Mouse (Mus musculus): ENCODE measurements around the gene Ccdc81. TPM values are rescaled to one million over a fixed set of nuclear protein-coding genes. Genes with fewer than 3 reads are reported as not detected.

Gene Ccdc81
- total and polyA plus RNA-seq, 3 experiments: not detected

DNA sequence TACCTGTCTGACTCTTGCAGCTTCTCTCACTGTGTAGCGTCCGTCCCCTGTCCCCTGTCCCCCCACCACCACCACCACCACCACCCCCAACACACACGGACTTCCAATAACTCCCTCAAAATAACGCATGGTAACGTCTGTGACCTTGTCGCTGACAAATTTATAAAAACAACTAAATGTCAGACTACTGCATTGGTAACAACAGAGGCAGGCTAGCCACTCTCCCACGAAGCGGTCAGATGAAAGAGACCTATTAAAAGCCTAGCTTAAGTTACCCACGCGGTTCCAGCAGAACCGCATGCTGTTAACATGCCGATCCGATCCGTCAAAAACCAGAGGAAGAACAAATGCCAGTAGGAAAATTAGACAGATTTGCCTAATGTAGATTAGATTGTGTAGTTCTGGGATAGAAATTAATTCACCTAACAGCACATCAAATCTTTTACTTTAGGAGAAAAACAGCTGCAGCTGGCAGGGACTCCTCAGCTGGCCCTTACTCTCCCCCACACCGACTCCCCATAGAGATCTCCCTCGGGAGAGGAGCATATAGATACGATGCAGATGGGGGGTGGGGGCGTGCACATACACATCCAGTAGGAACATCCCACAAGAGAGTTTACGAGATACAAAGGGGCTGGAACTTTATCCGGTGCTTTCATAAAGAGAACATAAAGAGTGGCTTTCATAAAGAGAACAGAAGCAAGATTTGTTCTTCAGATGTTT, 5.6 kb upstream of the Ccdc81 start:
- no peak for DNase-seq (ENCODE audit: low spot score)
- H3K9me3 ChIP-seq (replicated peaks): no peaks in the 10 kb centered on the region
- H3K4me3 ChIP-seq (ENCODE audit: low read depth, low read length): no peak overlapping the region
- no peak for ATAC-seq (ENCODE audit: extremely low read depth, insufficient number of reproducible peaks, low FRiP score, poor library complexity, severe bottlenecking)
- TF ChIP-seq GATA1 (IDR thresholded peaks at IDR 0.05; ENCODE audit: borderline replicate concordance, low read length) (no peak), CTCF (IDR thresholded peaks at IDR 0.05; ENCODE audit: low read depth, low read length) (no peak), POLR2AphosphoS5 (IDR thresholded peaks at IDR 0.05; ENCODE audit: insufficient replicate concordance, low read depth, low read length) (no peak), TAL1 (conservative IDR thresholded peaks at IDR 0.05; ENCODE audit: low read depth, low read length) (no peak), GATA2 (IDR thresholded peaks at IDR 0.05; ENCODE audit: borderline replicate concordance, low read depth, low read length) (no peak)
- H3K4me1 ChIP-seq (ENCODE audit: insufficient read depth, low read depth, low read length): peaks cover 3% of the 10 kb centered on the region
- no peaks in the 10 kb centered on the region for H3K36me3 ChIP-seq (replicated peaks)
- H3K27me3 ChIP-seq (ENCODE audit: insufficient read depth, low read length): peaks cover 11% of the 10 kb centered on the region

DNA sequence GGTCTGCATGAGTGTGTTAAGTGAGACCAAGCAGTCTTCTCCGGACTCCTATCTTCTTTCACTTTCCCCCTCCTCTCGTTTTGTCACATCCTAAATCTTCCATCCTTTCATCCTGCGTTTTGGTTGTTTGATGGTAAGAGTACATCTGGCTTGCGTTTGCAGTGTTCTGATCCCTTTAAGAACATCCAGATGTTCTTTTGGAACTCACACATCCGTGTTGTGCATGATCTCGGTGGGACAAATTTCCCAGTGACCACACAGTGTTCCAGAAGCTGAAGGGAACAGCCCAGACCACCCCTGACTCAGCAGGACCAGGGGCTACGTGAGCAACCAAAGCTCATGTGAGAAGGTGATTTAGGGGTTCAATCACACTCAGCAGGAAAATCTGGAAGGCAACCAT, 5.0 kb upstream of the Ccdc81 start:
- Histone ChIP-seq H3K36me3 (replicated peaks) (no peaks in the 10 kb centered on the region), H3K9me3 (replicated peaks) (no peaks in the 10 kb centered on the region), H3K4me1 (ENCODE audit: insufficient read depth, low read depth, low read length) (peaks cover under 1% of the 10 kb centered on the region), H3K27me3 (ENCODE audit: insufficient read depth, low read length) (peaks cover 11% of the 10 kb centered on the region), H3K4me3 (ENCODE audit: low read depth, low read length) (no peak overlapping the region)
- DNase-seq (ENCODE audit: low spot score) (no peak), ATAC-seq (ENCODE audit: extremely low read depth, insufficient number of reproducible peaks, low FRiP score, poor library complexity, severe bottlenecking) (no peak)
- no peak for TF ChIP-seq GATA1 (IDR thresholded peaks at IDR 0.05; ENCODE audit: borderline replicate concordance, low read length)
- TF ChIP-seq CTCF (IDR thresholded peaks at IDR 0.05; ENCODE audit: low read depth, low read length): no peak
- TF ChIP-seq POLR2AphosphoS5 (IDR thresholded peaks at IDR 0.05; ENCODE audit: insufficient replicate concordance, low read depth, low read length): no peak
- no peak for TF ChIP-seq TAL1 (conservative IDR thresholded peaks at IDR 0.05; ENCODE audit: low read depth, low read length)
- TF ChIP-seq GATA2 (IDR thresholded peaks at IDR 0.05; ENCODE audit: borderline replicate concordance, low read depth, low read length): no peak

DNA sequence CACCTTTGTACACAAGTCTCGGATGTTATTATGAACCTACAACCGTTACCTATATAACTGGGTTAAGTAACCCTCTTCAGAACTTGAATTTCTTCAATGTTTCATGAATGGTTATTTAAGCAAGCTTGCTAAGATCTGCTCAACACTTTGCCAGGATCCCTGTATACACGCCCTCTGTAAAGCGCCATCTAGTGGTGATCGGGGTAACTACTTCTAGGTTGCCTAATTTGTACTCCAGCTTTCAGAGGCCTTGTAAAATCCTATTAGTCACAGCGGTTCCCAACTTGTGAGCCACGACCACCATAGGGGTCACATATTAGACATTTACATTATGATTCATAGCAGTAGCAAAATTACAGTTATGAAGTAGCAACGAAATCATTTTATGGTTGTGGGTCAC, 4.5 kb upstream of the Ccdc81 start:
- ATAC-seq (ENCODE audit: extremely low read depth, insufficient number of reproducible peaks, low FRiP score, poor library complexity, severe bottlenecking) (peak; percentile 40; the same call in 1 of the 2 replicates), DNase-seq (ENCODE audit: low spot score) (peak; percentile 47)
- no peaks in the 10 kb centered on the region for H3K36me3 ChIP-seq (replicated peaks)
- peaks cover 11% of the 10 kb centered on the region for H3K27me3 ChIP-seq (ENCODE audit: insufficient read depth, low read length)
- H3K4me3 ChIP-seq (ENCODE audit: low read depth, low read length): no peak overlapping the region
- H3K4me1 ChIP-seq (ENCODE audit: insufficient read depth, low read depth, low read length): no peaks in the 10 kb centered on the region; the same call in 1 of the 2 replicates
- no peaks in the 10 kb centered on the region for H3K9me3 ChIP-seq (replicated peaks)
- TF ChIP-seq TAL1 (conservative IDR thresholded peaks at IDR 0.05; ENCODE audit: low read depth, low read length) (no peak), GATA1 (IDR thresholded peaks at IDR 0.05; ENCODE audit: borderline replicate concordance, low read length) (no peak), CTCF (IDR thresholded peaks at IDR 0.05; ENCODE audit: low read depth, low read length) (peak; percentile 90)

DNA sequence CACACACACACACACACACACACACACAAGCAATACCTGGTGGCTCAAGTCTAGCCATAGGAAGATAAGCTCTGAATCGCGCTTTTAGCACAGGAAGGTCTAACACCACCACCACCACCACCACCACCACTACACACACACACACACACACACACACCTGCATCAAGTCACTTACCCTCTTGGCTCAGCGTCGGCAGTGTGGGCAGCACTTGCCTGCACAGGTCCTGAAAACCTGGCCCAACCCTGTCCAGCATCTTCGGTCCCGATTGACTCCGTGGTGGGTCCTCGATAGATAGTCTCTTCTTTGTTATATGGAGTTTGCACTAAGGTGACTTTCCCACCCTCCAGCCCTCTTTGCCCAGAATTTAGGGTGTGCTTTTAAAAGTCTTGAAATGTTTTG, 422 bp downstream of the Ccdc81 start:
- Histone ChIP-seq H3K4me3 (ENCODE audit: low read depth, low read length) (no peak overlapping the region), H3K36me3 (replicated peaks) (no peaks in the 10 kb centered on the region), H3K9me3 (replicated peaks) (no peaks in the 10 kb centered on the region), H3K4me1 (ENCODE audit: insufficient read depth, low read depth, low read length) (no peaks in the 10 kb centered on the region; the same call in 1 of the 2 replicates), H3K27me3 (ENCODE audit: insufficient read depth, low read length) (peaks cover 12% of the 10 kb centered on the region)
- TF ChIP-seq GATA1 (IDR thresholded peaks at IDR 0.05; ENCODE audit: borderline replicate concordance, low read length): no peak
- TF ChIP-seq TAL1 (conservative IDR thresholded peaks at IDR 0.05; ENCODE audit: low read depth, low read length): no peak
- DNase-seq (ENCODE audit: low spot score) (no peak), ATAC-seq (ENCODE audit: extremely low read depth, insufficient number of reproducible peaks, low FRiP score, poor library complexity, severe bottlenecking) (no peak)

DNA sequence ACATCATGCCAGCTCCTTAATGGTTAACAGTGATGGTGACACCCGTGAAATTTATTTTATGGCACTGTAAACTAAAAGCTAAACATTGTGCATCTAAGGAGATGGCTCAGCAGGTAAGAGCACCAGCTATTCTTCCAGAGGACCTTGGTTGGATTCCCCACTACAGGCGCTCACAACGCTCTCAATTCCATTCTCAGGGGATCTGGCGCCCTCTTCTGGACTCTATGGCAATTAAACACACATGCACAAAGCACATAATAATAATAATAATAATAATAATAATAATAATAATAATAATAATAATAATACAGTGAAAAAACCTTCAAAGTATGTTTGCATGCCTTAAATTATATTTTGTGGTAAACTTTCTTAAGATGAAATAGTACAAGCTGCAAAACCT, 11.6 kb downstream of the Ccdc81 start:
- no peak for ATAC-seq (ENCODE audit: extremely low read depth, insufficient number of reproducible peaks, low FRiP score, poor library complexity, severe bottlenecking)
- no peak for DNase-seq (ENCODE audit: low spot score)
- no peaks in the 10 kb centered on the region for H3K9me3 ChIP-seq (replicated peaks)
- H3K4me1 ChIP-seq (ENCODE audit: insufficient read depth, low read depth, low read length): no peaks in the 10 kb centered on the region
- peaks cover 2% of the 10 kb centered on the region; the same call in 1 of the 2 replicates for H3K27me3 ChIP-seq (ENCODE audit: insufficient read depth, low read length)
- no peak overlapping the region for H3K4me3 ChIP-seq (ENCODE audit: low read depth, low read length)
- H3K36me3 ChIP-seq (replicated peaks): no peaks in the 10 kb centered on the region
- TF ChIP-seq GATA1 (IDR thresholded peaks at IDR 0.05; ENCODE audit: borderline replicate concordance, low read length) (no peak), POLR2AphosphoS5 (IDR thresholded peaks at IDR 0.05; ENCODE audit: insufficient replicate concordance, low read depth, low read length) (no peak), TAL1 (conservative IDR thresholded peaks at IDR 0.05; ENCODE audit: low read depth, low read length) (no peak), GATA2 (IDR thresholded peaks at IDR 0.05; ENCODE audit: borderline replicate concordance, low read depth, low read length) (no peak), CTCF (IDR thresholded peaks at IDR 0.05; ENCODE audit: low read depth, low read length) (no peak)

DNA sequence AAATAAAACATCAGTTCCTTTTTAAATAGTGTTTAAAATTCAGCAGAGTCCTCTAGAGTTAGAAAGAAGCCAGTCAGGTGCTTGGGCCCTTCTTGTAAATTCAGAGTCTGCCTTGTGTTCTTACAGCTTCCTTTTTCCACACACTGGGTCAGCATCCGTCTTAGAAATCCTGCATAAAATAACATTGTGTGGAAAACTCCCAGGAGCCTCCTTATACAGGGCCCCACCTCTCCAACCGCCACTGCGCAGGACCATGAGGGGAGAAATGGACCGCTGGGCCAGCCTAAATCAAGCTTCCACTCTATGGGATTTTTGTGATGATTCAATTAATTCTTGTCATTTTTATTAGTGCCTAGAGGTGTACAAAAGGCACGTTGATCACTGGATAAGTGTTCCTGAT, 12.0 kb downstream of the Ccdc81 start:
- DNase-seq (ENCODE audit: low spot score): no peak
- TF ChIP-seq GATA1 (IDR thresholded peaks at IDR 0.05; ENCODE audit: borderline replicate concordance, low read length) (no peak), TAL1 (conservative IDR thresholded peaks at IDR 0.05; ENCODE audit: low read depth, low read length) (no peak), GATA2 (IDR thresholded peaks at IDR 0.05; ENCODE audit: borderline replicate concordance, low read depth, low read length) (no peak), CTCF (IDR thresholded peaks at IDR 0.05; ENCODE audit: low read depth, low read length) (no peak), POLR2AphosphoS5 (IDR thresholded peaks at IDR 0.05; ENCODE audit: insufficient replicate concordance, low read depth, low read length) (no peak)
- ATAC-seq (ENCODE audit: extremely low read depth, insufficient number of reproducible peaks, low FRiP score, poor library complexity, severe bottlenecking): no peak

More for the DNA sequence above, 12.0 kb downstream of the Ccdc81 start:
- no peaks in the 10 kb centered on the region for H3K36me3 ChIP-seq (replicated peaks)
- H3K9me3 ChIP-seq (replicated peaks): no peaks in the 10 kb centered on the region
- peaks cover 2% of the 10 kb centered on the region; the same call in 1 of the 2 replicates for H3K27me3 ChIP-seq (ENCODE audit: insufficient read depth, low read length)
- no peaks in the 10 kb centered on the region for H3K4me1 ChIP-seq (ENCODE audit: insufficient read depth, low read depth, low read length)
- H3K4me3 ChIP-seq (ENCODE audit: low read depth, low read length): no peak overlapping the region
